Mouse (Mus musculus) hindbrain, embryonic 13.5 days (tissue): ENCODE results near the gene Zfp719. TPM values are rescaled to one million over a fixed set of nuclear protein-coding genes. Genes with fewer than 3 reads are reported as not detected.
A peak's percentile ranks its signal among the peaks of the same experiment; 100 is the strongest.

Experiments
- ATAC-seq: fragments of 200-750 bp; cut with Nextera tagmentation; 2 replicates; pipeline ENCODE4 v1.8.0; 2017; ENCODE audit warnings: moderate TSS enrichment; ENCODE audit not compliant: low FRiP score
- H3K27ac ChIP-seq: fragments of 300-500 bp; sonication (generic); 2 replicates; pipeline ENCODE4 v1.5.1; 2015; ENCODE audit warnings: inconsistent platforms, mild to moderate bottlenecking, moderate library complexity
- H3K27me3 ChIP-seq: fragments of 300-500 bp; sonication (generic); 2 replicates; pipeline ENCODE4 v1.6.1; 2015; ENCODE audit warnings: mild to moderate bottlenecking, inconsistent platforms
- H3K36me3 ChIP-seq: fragments of 300-500 bp; sonication (generic); 2 replicates; pipeline ENCODE4 v1.6.1; 2015; ENCODE audit warnings: mild to moderate bottlenecking, inconsistent platforms
- H3K4me1 ChIP-seq: fragments of 300-500 bp; sonication (generic); replicated peaks from 2 replicates; pipeline ENCODE4 v1.6.1; 2015; ENCODE audit warnings: inconsistent platforms
- H3K4me2 ChIP-seq: fragments of 300-500 bp; sonication (generic); 2 replicates; pipeline ENCODE4 v1.6.1; 2015; ENCODE audit warnings: inconsistent platforms, mild to moderate bottlenecking, moderate library complexity
- H3K4me3 ChIP-seq: fragments of 300-500 bp; sonication (generic); 2 replicates; pipeline ENCODE4 v1.5.1; 2015; ENCODE audit warnings: mild to moderate bottlenecking, inconsistent platforms
- H3K9ac ChIP-seq: fragments of 300-500 bp; sonication (generic); 2 replicates; pipeline ENCODE4 v1.6.1; 2015; ENCODE audit warnings: mild to moderate bottlenecking, inconsistent platforms
- H3K9me3 ChIP-seq: fragments of 300-500 bp; sonication (generic); 2 replicates; pipeline ENCODE4 v1.6.1; 2016; ENCODE audit warnings: inconsistent platforms
- WGBS: fragments of 180-500 bp; shearing (Covaris S2); methylation state at CpG from one replicate; pipeline ENCODE4 v1.1.7; 2015; 5-methylcytosine and 5-hydroxymethylcytosine counted together
- polyA plus RNA-seq: library from polyadenylated mRNA; unstranded; fragments of >200 nt; fragmentation: Nextera tagmentation; extraction: Ambion mirVana; gene quantifications from 2 replicates; pipeline ENCODE4 v1.2.1, GENCODE M21; 2015

The Zfp719 gene
- polyA plus RNA-seq, 1 experiment from 2014 or later, result 15.1 TPM

GRCm38 (mm10) chr7:43613816-43614551, 34.6 kb downstream of the Zfp719 start:
- ATAC-seq, result no peak
- WGBS, result 86% methylated on average over 14 of the region's 14 CpGs
- Histone ChIP-seq H3K4me2 (no peak overlapping the region), H3K9ac (no peak overlapping the region), H3K36me3 (no peaks in the 10 kb centered on the region), H3K4me1 (no peaks in the 10 kb centered on the region), H3K9me3 (no peaks in the 10 kb centered on the region), H3K27me3 (no peaks in the 10 kb centered on the region), H3K27ac (no peak overlapping the region), H3K4me3 (no peak overlapping the region)

GRCm38 (mm10) chr7:43622927-43623326, 43.5 kb downstream of the Zfp719 start:
- H3K4me1 ChIP-seq, result no peaks in the 10 kb centered on the region

GRCm38 (mm10) chr7:43623819-43624218, 44.4 kb downstream of the Zfp719 start:
- H3K27me3 ChIP-seq, result no peaks in the 10 kb centered on the region
- no peak overlapping the region for H3K9ac ChIP-seq
- H3K27ac ChIP-seq, result no peak overlapping the region
- no peak overlapping the region for H3K4me3 ChIP-seq
- peak overlapping the region; percentile 35 for H3K4me2 ChIP-seq
- H3K4me1 ChIP-seq, result no peaks in the 10 kb centered on the region
- H3K36me3 ChIP-seq, result no peaks in the 10 kb centered on the region
- WGBS, result 13% methylated on average over 10 of the region's 10 CpGs
- ATAC-seq, result no peak
- no peaks in the 10 kb centered on the region for H3K9me3 ChIP-seq

More at GRCm38 (mm10) chr7:43622927-43623326, 43.5 kb downstream of the Zfp719 start:
- Histone ChIP-seq H3K9ac (no peak overlapping the region), H3K27me3 (no peaks in the 10 kb centered on the region), H3K4me3 (no peak overlapping the region), H3K9me3 (no peaks in the 10 kb centered on the region), H3K27ac (no peak overlapping the region), H3K4me2 (no peak overlapping the region), H3K36me3 (no peaks in the 10 kb centered on the region)
- no peak for ATAC-seq
- WGBS, result 84% methylated on average over 7 of the region's 7 CpGs

GRCm38 (mm10) chr7:43625065-43625464, 45.7 kb downstream of the Zfp719 start:
- H3K9ac ChIP-seq, result no peak overlapping the region
- H3K36me3 ChIP-seq, result no peaks in the 10 kb centered on the region
- no peak for ATAC-seq
- WGBS, result 44% methylated on average over 2 of the region's 3 CpGs
- H3K9me3 ChIP-seq, result no peaks in the 10 kb centered on the region
- no peak overlapping the region for H3K4me2 ChIP-seq
- no peaks in the 10 kb centered on the region for H3K27me3 ChIP-seq
- H3K4me3 ChIP-seq, result no peak overlapping the region
- H3K4me1 ChIP-seq, result no peaks in the 10 kb centered on the region
- H3K27ac ChIP-seq, result no peak overlapping the region

GRCm38 (mm10) chr7:43625794-43626422, 46.5 kb downstream of the Zfp719 start:
- no peaks in the 10 kb centered on the region for H3K4me1 ChIP-seq
- no peaks in the 10 kb centered on the region for H3K27me3 ChIP-seq
- no peak overlapping the region for H3K4me2 ChIP-seq
- no peak for ATAC-seq
- WGBS, result 84% methylated on average over 8 of the region's 8 CpGs
- no peak overlapping the region for H3K9ac ChIP-seq
- H3K4me3 ChIP-seq, result no peak overlapping the region
- no peaks in the 10 kb centered on the region for H3K9me3 ChIP-seq
- H3K27ac ChIP-seq, result no peak overlapping the region
- H3K36me3 ChIP-seq, result no peaks in the 10 kb centered on the region

GRCm38 (mm10) chr7:43633940-43634339, 54.5 kb downstream of the Zfp719 start:
- WGBS, result 72% methylated on average over 4 of the region's 4 CpGs
- no peak overlapping the region for H3K9ac ChIP-seq
- no peak for ATAC-seq
- no peaks in the 10 kb centered on the region for H3K9me3 ChIP-seq
- no peak overlapping the region for H3K27ac ChIP-seq
- no peaks in the 10 kb centered on the region for H3K27me3 ChIP-seq
- H3K4me1 ChIP-seq, result no peaks in the 10 kb centered on the region
- H3K4me2 ChIP-seq, result no peak overlapping the region
- no peak overlapping the region for H3K4me3 ChIP-seq
- H3K36me3 ChIP-seq, result no peaks in the 10 kb centered on the region

- H3K4me1 ChIP-seq, result no peaks in the 10 kb centered on the region
- no peaks in the 10 kb centered on the region for H3K36me3 ChIP-seq
- 78% methylated on average over 6 of the region's 6 CpGs for WGBS
- ATAC-seq, result no peak
- H3K4me2 ChIP-seq, result no peak within 1 kb of the TSS
- no peak within 1 kb of the TSS for H3K27ac ChIP-seq
- no peaks in the 10 kb centered on the region for H3K9me3 ChIP-seq
- H3K27me3 ChIP-seq, result no peaks in the 10 kb centered on the region
- no peak within 1 kb of the TSS for H3K9ac ChIP-seq
- H3K4me3 ChIP-seq, result no peak within 1 kb of the TSS
Observed at GRCm38 (mm10) chr7:43634500-43634899, 55.1 kb downstream of the Zfp719 start, which contains the start of gene Ceacam18. Gene Ceacam18, plus strand, starts transcription at chr7:43634707.

GRCm38 (mm10) chr7:43636194-43636593, 56.8 kb downstream of the Zfp719 start:
- H3K27me3 ChIP-seq, result no peaks in the 10 kb centered on the region
- no peak for ATAC-seq
- WGBS, result 80% methylated on average over 2 of the region's 2 CpGs
- H3K36me3 ChIP-seq, result no peaks in the 10 kb centered on the region
- H3K4me2 ChIP-seq, result no peak overlapping the region
- no peak overlapping the region for H3K9ac ChIP-seq
- no peaks in the 10 kb centered on the region for H3K4me1 ChIP-seq
- H3K4me3 ChIP-seq, result no peak overlapping the region
- H3K27ac ChIP-seq, result no peak overlapping the region
- H3K9me3 ChIP-seq, result no peaks in the 10 kb centered on the region

- H3K4me3 ChIP-seq, result no peak overlapping the region
- H3K4me1 ChIP-seq, result no peaks in the 10 kb centered on the region
- 57% methylated on average over 1 of the region's 1 CpGs for WGBS
- no peak overlapping the region for H3K9ac ChIP-seq
- no peak overlapping the region for H3K27ac ChIP-seq
- H3K36me3 ChIP-seq, result no peaks in the 10 kb centered on the region
- no peaks in the 10 kb centered on the region for H3K27me3 ChIP-seq
- no peaks in the 10 kb centered on the region for H3K9me3 ChIP-seq
- no peak for ATAC-seq
- no peak overlapping the region for H3K4me2 ChIP-seq
Observed at GRCm38 (mm10) chr7:43637118-43637517, 57.7 kb downstream of the Zfp719 start.

GRCm38 (mm10) chr7:43642587-43642986, 63.2 kb downstream of the Zfp719 start:
- 84% methylated on average over 5 of the region's 5 CpGs for WGBS
- Histone ChIP-seq H3K27me3 (no peaks in the 10 kb centered on the region), H3K4me2 (no peak overlapping the region)

More at GRCm38 (mm10) chr7:43642587-43642986, 63.2 kb downstream of the Zfp719 start:
- Histone ChIP-seq H3K36me3 (no peaks in the 10 kb centered on the region), H3K4me1 (no peaks in the 10 kb centered on the region), H3K9ac (no peak overlapping the region), H3K9me3 (no peaks in the 10 kb centered on the region), H3K4me3 (no peak overlapping the region), H3K27ac (no peak overlapping the region)
- no peak for ATAC-seq
